Mouse (Mus musculus) kidney, adult 2 months (tissue): ENCODE measurements around the gene Pianp.

Source experiments
- CTCF ChIP-seq: fragments of 200-500 bp; conservative IDR thresholded peaks from 2 replicates; pipeline ENCODE4 v1.5.1; 2011; ENCODE audit warnings: low read depth, mild to moderate bottlenecking, control low read depth, low read length, moderate library complexity, mixed read lengths; ENCODE audit not compliant: insufficient read depth, insufficient read length
- POLR2A ChIP-seq: fragments of 200-500 bp; IDR thresholded peaks from one replicate; pipeline ENCODE4 v1.6.1; 2011; ENCODE audit warnings: low read depth, low read length, control low read depth

- TF ChIP-seq CTCF (no peak), POLR2A (no peak)
Observed at GRCm38 (mm10) chr6:124996551-124997501, at the start of gene Pianp.
